Comparison of ENCODE assay signal across 21 mouse cellular contexts in genomic region chr15:85604938-85605337, GRCm38 (mm10). TPM values are rescaled to one million over a fixed set of nuclear protein-coding genes. Genes with fewer than 3 reads are reported as not detected.
"Had no signal": no experiment of that assay in that cellular context is flagged by ENCODE, and none has a peak within 500 bp of the region (broad histone marks: within the 10 kb centered on the region; RNA-seq: fewer than 3 reads in every experiment).

No protein-coding gene starts in this region.

- ATAC-seq: liver, embryonic 12.5 days; lung, postnatal 0 days; midbrain, embryonic 13.5 days; midbrain, embryonic 15.5 days had no signal

- H3K27me3 ChIP-seq: lung, embryonic 15.5 days; midbrain, embryonic 15.5 days; neural tube, embryonic 13.5 days; neural tube, embryonic 15.5 days; stomach, embryonic 15.5 days had no signal

- H3K36me3 ChIP-seq: liver, embryonic 12.5 days; lung, embryonic 15.5 days; midbrain, embryonic 13.5 days; midbrain, embryonic 15.5 days; neural tube, embryonic 13.5 days; neural tube, embryonic 15.5 days; stomach, embryonic 15.5 days had no signal

- H3K9ac ChIP-seq: liver, embryonic 12.5 days; liver, embryonic 14.5 days; lung, embryonic 15.5 days; midbrain, embryonic 13.5 days; midbrain, embryonic 15.5 days; neural tube, embryonic 15.5 days; stomach, embryonic 15.5 days had no signal

- H3K27ac ChIP-seq: liver, embryonic 12.5 days; liver, embryonic 14.5 days; macrophage; midbrain, embryonic 13.5 days; midbrain, embryonic 15.5 days; neural tube, embryonic 13.5 days; neural tube, embryonic 15.5 days had no signal

- DNase-seq: lung, adult 18-20 months; lung, postnatal 14 days; lung, postnatal 36 days; retina, postnatal 1 day; right cerebral cortex, adult 18-20 months; thymus, adult 2 months; thymus, postnatal 36 days had no signal

- H3K4me3 ChIP-seq: liver, embryonic 12.5 days; lung, embryonic 15.5 days; megakaryocyte, embryonic 14.5 days; midbrain, embryonic 13.5 days; midbrain, embryonic 15.5 days; neural tube, embryonic 15.5 days; stomach, embryonic 15.5 days had no signal

- H3K9me3 ChIP-seq: liver, embryonic 12.5 days; lung, embryonic 15.5 days; megakaryocyte, embryonic 14.5 days; midbrain, embryonic 13.5 days; midbrain, embryonic 15.5 days; neural tube, embryonic 13.5 days; neural tube, embryonic 15.5 days; stomach, embryonic 15.5 days had no signal

- H3K4me2 ChIP-seq: liver, embryonic 12.5 days; midbrain, embryonic 11.5 days; midbrain, embryonic 13.5 days; midbrain, embryonic 15.5 days had no signal

RNA-seq across cellular contexts. Expression of gene Wnt7b, which starts 22.7 kb away (rescaled TPM):
- total RNA-seq: megakaryocyte progenitor cell, adult 5-6 weeks; monocyte, adult 5-6 weeks had no signal
- polyA plus RNA-seq: macrophage had no signal
